Mouse (Mus musculus): ENCODE data around the gene 1700029I15Rik. TPM values are rescaled to one million over a fixed set of nuclear protein-coding genes. Genes with fewer than 3 reads are reported as not detected.

Gene 1700029I15Rik
- polyA plus RNA-seq (2015; fragmentation: Nextera tagmentation; extraction: Ambion mirVana), result 0.62 and 1.2 TPM in 2 replicates

GRCm38 (mm10) chr2:92381901-92382588 is at the start of gene 1700029I15Rik:
Gene 1700029I15Rik (plus strand): TSS chr2:92382538.
- Histone ChIP-seq H3K9me3 (no peaks in the 10 kb centered on the region), H3K4me1 (no peaks in the 10 kb centered on the region), H3K27ac (replicated peaks) (no peak within 1 kb of the TSS), H3K4me3 (no peak within 1 kb of the TSS), H3K27me3 (replicated peaks) (peaks cover 6% of the 10 kb centered on the region), H3K36me3 (peaks cover 80% of the 10 kb centered on the region), H3K9ac (no peak within 1 kb of the TSS), H3K4me2 (no peak within 1 kb of the TSS)
- WGBS, result 75% methylated on average over 5 of the region's 5 CpGs
- no peak for ATAC-seq (ENCODE audit: extremely low read depth, insufficient number of reproducible peaks, low FRiP score, low TSS enrichment)

GRCm38 (mm10) chr2:92342418-92342817 is 39.9 kb upstream of the 1700029I15Rik start:
- no peak for ATAC-seq (ENCODE audit: extremely low read depth, insufficient number of reproducible peaks, low FRiP score, low TSS enrichment)
- H3K9ac ChIP-seq, result no peak overlapping the region
- no peak overlapping the region for H3K4me2 ChIP-seq
- no peak overlapping the region for H3K4me3 ChIP-seq
- H3K36me3 ChIP-seq, result peaks cover 67% of the 10 kb centered on the region
- H3K27ac ChIP-seq (replicated peaks), result no peak overlapping the region
- no peaks in the 10 kb centered on the region for H3K4me1 ChIP-seq
- no peaks in the 10 kb centered on the region for H3K27me3 ChIP-seq (replicated peaks)
- no peaks in the 10 kb centered on the region for H3K9me3 ChIP-seq

GRCm38 (mm10) chr2:92347191-92347590 is 35.1 kb upstream of the 1700029I15Rik start:
- H3K36me3 ChIP-seq, result peaks cover 79% of the 10 kb centered on the region
- no peak for ATAC-seq (ENCODE audit: extremely low read depth, insufficient number of reproducible peaks, low FRiP score, low TSS enrichment)
- no peak overlapping the region for H3K4me3 ChIP-seq

GRCm38 (mm10) chr2:92349589-92350425 is 32.5 kb upstream of the 1700029I15Rik start:
- no peak for ATAC-seq (ENCODE audit: extremely low read depth, insufficient number of reproducible peaks, low FRiP score, low TSS enrichment)
- Histone ChIP-seq H3K36me3 (peaks cover 86% of the 10 kb centered on the region), H3K9ac (no peak overlapping the region), H3K4me3 (no peak overlapping the region), H3K4me2 (no peak overlapping the region), H3K27me3 (replicated peaks) (no peaks in the 10 kb centered on the region), H3K4me1 (peaks cover 15% of the 10 kb centered on the region), H3K9me3 (no peaks in the 10 kb centered on the region), H3K27ac (replicated peaks) (0 out of 2 replicates have a peak overlapping the region, but pooled peaks have one; percentile 59)
- WGBS, result 62% methylated on average over 6 of the region's 6 CpGs

More at GRCm38 (mm10) chr2:92347191-92347590, 35.1 kb upstream of the 1700029I15Rik start:
- Histone ChIP-seq H3K4me2 (no peak overlapping the region), H3K9ac (no peak overlapping the region), H3K27ac (replicated peaks) (no peak overlapping the region), H3K27me3 (replicated peaks) (no peaks in the 10 kb centered on the region), H3K9me3 (no peaks in the 10 kb centered on the region), H3K4me1 (peaks cover 15% of the 10 kb centered on the region)
- WGBS, result 75% methylated on average over 2 of the region's 2 CpGs

GRCm38 (mm10) chr2:92350686-92351085 is 31.7 kb upstream of the 1700029I15Rik start:
- Histone ChIP-seq H3K9me3 (no peaks in the 10 kb centered on the region), H3K4me3 (no peak overlapping the region), H3K9ac (no peak overlapping the region), H3K27ac (replicated peaks) (no peak overlapping the region), H3K27me3 (replicated peaks) (no peaks in the 10 kb centered on the region), H3K36me3 (peaks cover 81% of the 10 kb centered on the region), H3K4me2 (no peak overlapping the region), H3K4me1 (peaks cover 15% of the 10 kb centered on the region)
- WGBS, result 65% methylated on average over 5 of the region's 5 CpGs
- ATAC-seq (ENCODE audit: extremely low read depth, insufficient number of reproducible peaks, low FRiP score, low TSS enrichment), result no peak

GRCm38 (mm10) chr2:92353402-92353801 is 28.9 kb upstream of the 1700029I15Rik start:
- ATAC-seq (ENCODE audit: extremely low read depth, insufficient number of reproducible peaks, low FRiP score, low TSS enrichment), result no peak
- H3K4me2 ChIP-seq, result no peak overlapping the region
- no peaks in the 10 kb centered on the region for H3K27me3 ChIP-seq (replicated peaks)
- WGBS, result 73% methylated on average over 5 of the region's 5 CpGs
- H3K9ac ChIP-seq, result no peak overlapping the region
- H3K27ac ChIP-seq (replicated peaks), result no peak overlapping the region
- H3K4me3 ChIP-seq, result no peak overlapping the region
- no peaks in the 10 kb centered on the region for H3K9me3 ChIP-seq
- peaks cover 88% of the 10 kb centered on the region for H3K36me3 ChIP-seq
- peaks cover 13% of the 10 kb centered on the region for H3K4me1 ChIP-seq

- Histone ChIP-seq H3K9me3 (no peaks in the 10 kb centered on the region), H3K27me3 (replicated peaks) (no peaks in the 10 kb centered on the region), H3K4me1 (peaks cover 10% of the 10 kb centered on the region), H3K36me3 (peaks cover 88% of the 10 kb centered on the region), H3K27ac (replicated peaks) (no peak overlapping the region), H3K4me2 (no peak overlapping the region), H3K9ac (no peak overlapping the region), H3K4me3 (no peak overlapping the region)
- ATAC-seq (ENCODE audit: extremely low read depth, insufficient number of reproducible peaks, low FRiP score, low TSS enrichment), result no peak
- WGBS, result 52% methylated on average over 6 of the region's 6 CpGs
These were observed 28.1 kb upstream of the 1700029I15Rik start for GRCm38 (mm10) chr2:92354224-92354623.

- no peak for ATAC-seq (ENCODE audit: extremely low read depth, insufficient number of reproducible peaks, low FRiP score, low TSS enrichment)
- H3K36me3 ChIP-seq, result peaks cover 79% of the 10 kb centered on the region
- H3K9me3 ChIP-seq, result no peaks in the 10 kb centered on the region
- H3K27ac ChIP-seq (replicated peaks), result no peak overlapping the region; the same call in 1 of the 2 replicates
- no peak overlapping the region for H3K4me2 ChIP-seq
- WGBS, result 59% methylated on average over 2 of the region's 2 CpGs
- H3K27me3 ChIP-seq (replicated peaks), result no peaks in the 10 kb centered on the region
- H3K4me1 ChIP-seq, result peaks cover 10% of the 10 kb centered on the region
- H3K4me3 ChIP-seq, result no peak overlapping the region
- no peak overlapping the region for H3K9ac ChIP-seq
These were observed 23.0 kb upstream of the 1700029I15Rik start for GRCm38 (mm10) chr2:92359301-92359700.

- H3K4me3 ChIP-seq, result no peak overlapping the region
- H3K27ac ChIP-seq (replicated peaks), result no peak overlapping the region
- no peak for ATAC-seq (ENCODE audit: extremely low read depth, insufficient number of reproducible peaks, low FRiP score, low TSS enrichment)
- no peak overlapping the region for H3K9ac ChIP-seq
- H3K36me3 ChIP-seq, result peaks cover 80% of the 10 kb centered on the region
- no peaks in the 10 kb centered on the region for H3K9me3 ChIP-seq
- WGBS, result 76% methylated on average over 24 of the region's 25 CpGs
- no peak overlapping the region for H3K4me2 ChIP-seq
- H3K27me3 ChIP-seq (replicated peaks), result no peaks in the 10 kb centered on the region
- H3K4me1 ChIP-seq, result peaks cover 10% of the 10 kb centered on the region
These were observed 22.0 kb upstream of the 1700029I15Rik start for GRCm38 (mm10) chr2:92360186-92360823.

- Histone ChIP-seq H3K27me3 (replicated peaks) (0 out of 2 replicates have a peak, but pooled peaks cover 3% of the 10 kb centered on the region), H3K4me2 (no peak overlapping the region), H3K4me1 (peaks cover 10% of the 10 kb centered on the region), H3K4me3 (no peak overlapping the region), H3K36me3 (peaks cover 79% of the 10 kb centered on the region), H3K27ac (replicated peaks) (no peak overlapping the region), H3K9ac (no peak overlapping the region), H3K9me3 (no peaks in the 10 kb centered on the region)
- 34% methylated on average over 12 of the region's 12 CpGs for WGBS
- no peak for ATAC-seq (ENCODE audit: extremely low read depth, insufficient number of reproducible peaks, low FRiP score, low TSS enrichment)
These were observed 21.4 kb upstream of the 1700029I15Rik start for GRCm38 (mm10) chr2:92360893-92361292.

GRCm38 (mm10) chr2:92361795-92362194 is 20.5 kb upstream of the 1700029I15Rik start:
- peaks cover 10% of the 10 kb centered on the region for H3K4me1 ChIP-seq
- no peak overlapping the region for H3K9ac ChIP-seq
- H3K9me3 ChIP-seq, result no peaks in the 10 kb centered on the region
- H3K4me2 ChIP-seq, result no peak overlapping the region
- peaks cover 70% of the 10 kb centered on the region for H3K36me3 ChIP-seq
- H3K27me3 ChIP-seq (replicated peaks), result 0 out of 2 replicates have a peak, but pooled peaks cover 6% of the 10 kb centered on the region
- H3K4me3 ChIP-seq, result no peak overlapping the region
- no peak overlapping the region for H3K27ac ChIP-seq (replicated peaks)
- ATAC-seq (ENCODE audit: extremely low read depth, insufficient number of reproducible peaks, low FRiP score, low TSS enrichment), result no peak
- WGBS, result 75% methylated on average over 8 of the region's 8 CpGs
